Comparison of ENCODE assay signal across 7 mouse cellular contexts in the genomic region with DNA sequence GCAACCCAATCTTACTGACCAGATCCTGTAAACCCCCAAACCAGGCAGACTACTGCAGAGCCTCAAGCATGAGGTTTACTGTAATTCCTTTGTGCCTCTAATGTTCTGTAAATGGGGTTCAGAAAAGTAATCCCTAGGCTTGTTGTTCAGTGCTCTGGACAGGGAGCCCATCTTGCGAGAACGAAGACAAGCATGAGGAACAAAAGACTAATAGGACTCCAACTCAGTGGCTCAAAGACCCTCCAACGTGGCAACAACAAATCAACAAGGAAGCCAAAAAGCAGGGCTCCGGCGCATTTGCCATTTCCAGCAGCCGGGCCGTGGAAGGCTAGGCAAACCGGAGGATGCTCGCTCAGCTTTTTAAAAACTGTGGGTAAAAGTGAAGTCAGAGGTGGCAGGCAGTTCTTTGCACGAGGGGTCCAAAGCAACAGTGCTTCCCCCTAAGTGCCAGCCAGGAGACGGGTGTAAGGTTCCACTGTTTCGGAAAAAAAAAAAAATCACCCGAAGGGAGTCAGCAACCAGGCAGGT. TPM values are rescaled to one million over a fixed set of nuclear protein-coding genes. Genes with fewer than 3 reads are reported as not detected.
DNase-seq lines count a peak whose midpoint lies in the region; ATAC-seq and TF ChIP-seq lines count a peak whose summit lies in the region.

No protein-coding gene starts in this region.

- H3K36me3 ChIP-seq in lung, embryonic 15.5 days = no peaks in the 10 kb centered on the region
- no peaks in the 10 kb centered on the region for H3K36me3 ChIP-seq in intestine, embryonic 16.5 days (ENCODE audit: control insufficient read depth, insufficient read depth, low read length)
- H3K36me3 ChIP-seq in neural tube, embryonic 14.5 days (ENCODE audit: control insufficient read depth, insufficient read depth, low read length) = no peaks in the 10 kb centered on the region

- peaks cover 33% of the 10 kb centered on the region for H3K4me1 ChIP-seq in lung, embryonic 15.5 days
- H3K4me1 ChIP-seq in embryonic fibroblast, embryonic 13.5 days (ENCODE audit: control insufficient read depth, insufficient read depth, low read length) = no peaks in the 10 kb centered on the region
- H3K4me1 ChIP-seq in intestine, embryonic 16.5 days (ENCODE audit: control insufficient read depth, insufficient read depth, low read length) = peaks cover 30% of the 10 kb centered on the region
- peaks cover 17% of the 10 kb centered on the region; the same call in 1 of the 2 replicates for H3K4me1 ChIP-seq in neural tube, embryonic 14.5 days (ENCODE audit: control insufficient read depth, insufficient read depth, low read length)

- DNase-seq in lung, adult 18-20 months = no peak
- no peak for DNase-seq in layer of hippocampus, adult 9-11 months

- no peak for TF ChIP-seq CTCF in embryonic fibroblast, embryonic 13.5 days (IDR thresholded peaks at IDR 0.05; ENCODE audit: borderline replicate concordance, insufficient read depth, low read length)

- peak overlapping the region; percentile 97 for H3K4me3 ChIP-seq in lung, embryonic 15.5 days
- peak overlapping the region; percentile 87 for H3K4me3 ChIP-seq in embryonic fibroblast, embryonic 13.5 days (ENCODE audit: insufficient read depth, low read length)
- H3K4me3 ChIP-seq in intestine, embryonic 16.5 days (ENCODE audit: low read length) = peak overlapping the region; percentile 100
- peak overlapping the region; percentile 90 for H3K4me3 ChIP-seq in neural tube, embryonic 14.5 days (ENCODE audit: low read depth, low read length)

- no peaks in the 10 kb centered on the region for H3K9me3 ChIP-seq in lung, embryonic 15.5 days
- no peaks in the 10 kb centered on the region for H3K9me3 ChIP-seq in intestine, embryonic 16.5 days (ENCODE audit: control insufficient read depth, low read length)
- no peaks in the 10 kb centered on the region for H3K9me3 ChIP-seq in neural tube, embryonic 14.5 days (ENCODE audit: control insufficient read depth, low read length)

- H3K9ac ChIP-seq in lung, embryonic 15.5 days = peak overlapping the region; percentile 69
- H3K9ac ChIP-seq in intestine, embryonic 16.5 days (ENCODE audit: low read depth, low read length) = peak overlapping the region; percentile 89
- H3K9ac ChIP-seq in neural tube, embryonic 14.5 days (replicated peaks; ENCODE audit: low read depth, low read length) = peak overlapping the region; percentile 68

- H3K4me2 ChIP-seq in lung, embryonic 15.5 days = peak overlapping the region; percentile 85
- H3K4me2 ChIP-seq in intestine, embryonic 16.5 days (ENCODE audit: low read depth, low read length) = peak overlapping the region; percentile 78
- H3K4me2 ChIP-seq in neural tube, embryonic 14.5 days (ENCODE audit: low read depth, low read length) = peak overlapping the region; percentile 71

- under 1% methylated on average over 13 of the region's 13 CpGs for WGBS in lung, embryonic 15.5 days
- WGBS in intestine, embryonic 16.5 days = 4% methylated on average over 13 of the region's 13 CpGs
- 2% methylated on average over 13 of the region's 13 CpGs for WGBS in neural tube, embryonic 14.5 days

- peak overlapping the region; percentile 92 for H3K27ac ChIP-seq in lung, embryonic 15.5 days
- H3K27ac ChIP-seq in embryonic fibroblast, embryonic 13.5 days (ENCODE audit: insufficient read depth, low read length) = no peak overlapping the region
- peak overlapping the region; percentile 96 for H3K27ac ChIP-seq in intestine, embryonic 16.5 days (ENCODE audit: low read length)
- H3K27ac ChIP-seq in neural tube, embryonic 14.5 days (ENCODE audit: low read depth, low read length) = no peak overlapping the region; the same call in 1 of the 2 replicates

- TF ChIP-seq POLR2A in embryonic fibroblast, embryonic 13.5 days (IDR thresholded peaks at IDR 0.05; ENCODE audit: low read depth, low read length) = no peak

- no peak for ATAC-seq in lung, embryonic 15.5 days (ENCODE audit: borderline replicate concordance, extremely low read depth, low FRiP score, low TSS enrichment)
- no peak for ATAC-seq in intestine, embryonic 16.5 days
- no peak for ATAC-seq in neural tube, embryonic 14.5 days (ENCODE audit: low read depth)
- no peak for ATAC-seq in megakaryocyte-erythroid progenitor cell, adult 5-6 weeks (replicated peaks; ENCODE audit: low FRiP score, low TSS enrichment, poor library complexity, severe bottlenecking)

- H3K27me3 ChIP-seq in lung, embryonic 15.5 days = no peaks in the 10 kb centered on the region
- H3K27me3 ChIP-seq in intestine, embryonic 16.5 days (replicated peaks; ENCODE audit: control insufficient read depth, insufficient read depth, low read length) = no peaks in the 10 kb centered on the region
- H3K27me3 ChIP-seq in neural tube, embryonic 14.5 days (ENCODE audit: control insufficient read depth, insufficient read depth, low read length) = no peaks in the 10 kb centered on the region

RNA-seq across cellular contexts. Expression of gene Ypel2, which starts 1.0 kb away (rescaled TPM):
- 9.0 and 9.4 TPM in 2 replicates for polyA plus RNA-seq in lung, embryonic 15.5 days (2015; fragmentation: Nextera tagmentation; extraction: Ambion mirVana)
- polyA plus RNA-seq in embryonic fibroblast, embryonic 13.5 days (2011; ENCODE audit: insufficient read length, low read depth, missing spikeins) = 10.2 and 10.4 TPM in 2 replicates
- polyA plus RNA-seq in intestine, embryonic 16.5 days (2015; fragmentation: Nextera tagmentation; extraction: Ambion mirVana) = 7.5 and 8.6 TPM in 2 replicates
- 2.9 and 3.1 TPM in 2 replicates for polyA plus RNA-seq in neural tube, embryonic 14.5 days (2014; fragmentation: Nextera tagmentation; extraction: Ambion mirVana)
- 0.79 and 1.0 TPM in 2 replicates for total RNA-seq in megakaryocyte-erythroid progenitor cell, adult 5-6 weeks (2014; fragmentation: Nextera tagmentation)
- 1.0 TPM in 2 replicates for total RNA-seq in megakaryocyte-erythroid progenitor cell, adult 5-6 weeks (2017)

Comparison
In these comparisons a context has a peak if more than half of its experiments do, and no peak if none do; other contexts are left out.
1. H3K27ac ChIP-seq: peak in lung, embryonic 15.5 days (single experiment) and intestine, embryonic 16.5 days (single experiment); none in embryonic fibroblast, embryonic 13.5 days (single experiment) and neural tube, embryonic 14.5 days (single experiment).
2. Peak in every context shown above with its lines, with median percentiles within 50 percentile points of each other: H3K4me2 ChIP-seq, H3K4me3 ChIP-seq and H3K9ac ChIP-seq.